ENCODE assay signal across 14 mouse cellular contexts in genomic region chr17:10374316-10374715, GRCm38 (mm10). TPM values are rescaled to one million over a fixed set of nuclear protein-coding genes. Genes with fewer than 3 reads are reported as not detected.
A peak's percentile ranks its signal among the peaks of the same experiment; 100 is the strongest.
DNase-seq lines count a peak whose midpoint lies in the region; ATAC-seq and TF ChIP-seq lines count a peak whose summit lies in the region.
"Had no signal": no experiment of that assay in that cellular context is flagged by ENCODE, and none has a peak within 500 bp of the region (broad histone marks: within the 10 kb centered on the region; RNA-seq: fewer than 3 reads in every experiment).

No protein-coding gene starts in this region.

- DNase-seq in heart, adult 11 months: no peak
- DNase-seq in testis, postnatal 10 days (ENCODE audit: low spot score): no peak
- peak; percentile 42 for DNase-seq in embryo, embryonic 11 days
- no peak for DNase-seq in T-cell, adult 2 months (ENCODE audit: low spot score)
- DNase-seq in natural killer cell, adult 2 months (ENCODE audit: low spot score in 2 of 2): no peak
- DNase-seq: cerebellum, adult 11 months; cerebellum, postnatal 25 days; kidney, postnatal 10 days; lung, postnatal 14 days; thymus, adult 18-20 months had no signal

- peaks cover 56 to 67% of the 10 kb centered on the region in 2 experiments for H3K4me1 ChIP-seq in heart, embryonic 14.5 days (ENCODE audit: control insufficient read depth in 2 of 2, insufficient read depth in 2 of 2, low read length in 2 of 2)
- no peaks in the 10 kb centered on the region; the same call in 1 of the 2 replicates for H3K4me1 ChIP-seq in testis, adult 2 months (ENCODE audit: control insufficient read depth, insufficient read depth, low read length)

- 0 out of 2 replicates have a peak, but pooled peaks have one; percentile 19 for TF ChIP-seq POLR2A in testis, adult 2 months (IDR thresholded peaks at IDR 0.05; ENCODE audit: control insufficient read depth, low read depth, low read length)

- H3K9ac ChIP-seq in heart, embryonic 14.5 days (ENCODE audit: low read length): no peak overlapping the region; the same call in 1 of the 2 replicates

- WGBS in heart, embryonic 14.5 days: 32% methylated on average over 7 of the region's 7 CpGs

- H3K36me3 ChIP-seq in heart, embryonic 14.5 days (ENCODE audit: control insufficient read depth, insufficient read depth, low read length): no peaks in the 10 kb centered on the region
- no peaks in the 10 kb centered on the region for H3K36me3 ChIP-seq in testis, adult 2 months (ENCODE audit: control insufficient read depth, insufficient read depth, low read length)

- H3K4me2 ChIP-seq in heart, embryonic 14.5 days (ENCODE audit: low read length): no peak overlapping the region

- no peak overlapping the region for H3K4me3 ChIP-seq in heart, embryonic 14.5 days (ENCODE audit: control insufficient read depth in 1 of 2, insufficient read depth in 1 of 2, low read depth in 1 of 2, low read length in 2 of 2)
- no peak overlapping the region for H3K4me3 ChIP-seq in testis, adult 2 months (ENCODE audit: control insufficient read depth, low read depth, low read length)

- no peaks in the 10 kb centered on the region for H3K9me3 ChIP-seq in heart, embryonic 14.5 days (ENCODE audit: control insufficient read depth, low read length)

- H3K27me3 ChIP-seq in heart, embryonic 14.5 days (ENCODE audit: control insufficient read depth, insufficient read depth, low read length): no peaks in the 10 kb centered on the region
- H3K27me3 ChIP-seq in testis, adult 2 months (ENCODE audit: control insufficient read depth, insufficient read depth, low read length): no peaks in the 10 kb centered on the region

- ATAC-seq in heart, embryonic 14.5 days (ENCODE audit: insufficient number of reproducible peaks, insufficient read depth, low FRiP score, low read depth): no peak
- ATAC-seq: CD4-positive, CD25-positive, alpha-beta regulatory T cell, adult 4 months; forebrain, embryonic 16.5 days had no signal

- H3K27ac ChIP-seq in heart, embryonic 14.5 days (replicated peaks in 1 of 2; ENCODE audit: control insufficient read depth in 1 of 2, insufficient read depth in 1 of 2, low read depth in 2 of 2, low read length in 2 of 2): peak overlapping the region; percentile 61 to 65
- no peak overlapping the region for H3K27ac ChIP-seq in testis, adult 2 months (ENCODE audit: control insufficient read depth, insufficient read depth, low read depth, low read length)

- no peak for TF ChIP-seq CTCF in testis, adult 2 months (IDR thresholded peaks at IDR 0.05; ENCODE audit: control insufficient read depth, insufficient read depth, insufficient replicate concordance, low read depth, low read length)

RNA-seq across cellular contexts. Expression of gene Qk, which starts 54.7 kb away (rescaled TPM):
- 71.8 and 76.2 TPM in 2 replicates for polyA plus RNA-seq in heart, embryonic 14.5 days (2014; fragmentation: Nextera tagmentation; extraction: Ambion mirVana)
- 173 and 197 TPM in 2 replicates for polyA plus RNA-seq in testis, adult 2 months (2012; rRNA removed)
